Mouse (Mus musculus) thymus, postnatal 10 days (tissue): ENCODE measurements around the gene Gm49395.

Experiments
- DNase-seq, 2 experiments: peaks; one replicate each; pipeline ENCODE4 v3.0.0; 2021; ENCODE audit warnings: low spot score in 2 of 2

Gene Gm49395

GRCm38 (mm10) chr13:115101355-115102191 is at the start of gene Gm49395, which contains the start of gene Itga1:
Gene Gm49395 (minus strand): TSS chr13:115101921.
Gene Itga1 (minus strand): TSS chr13:115101964.
- DNase-seq = no peak

GRCm38 (mm10) chr13:115150602-115151001 is 48.9 kb upstream of the Gm49395 start:
- DNase-seq = no peak

GRCm38 (mm10) chr13:115149849-115150248 is 48.1 kb upstream of the Gm49395 start:
- DNase-seq = no peak

- no peak for DNase-seq
Measured at GRCm38 (mm10) chr13:115143575-115143974, 41.9 kb upstream of the Gm49395 start.

- no peak for DNase-seq
Measured at GRCm38 (mm10) chr13:115142066-115142465, 40.3 kb upstream of the Gm49395 start.

GRCm38 (mm10) chr13:115138513-115138912 is 36.8 kb upstream of the Gm49395 start:
- DNase-seq = no peak

DNA sequence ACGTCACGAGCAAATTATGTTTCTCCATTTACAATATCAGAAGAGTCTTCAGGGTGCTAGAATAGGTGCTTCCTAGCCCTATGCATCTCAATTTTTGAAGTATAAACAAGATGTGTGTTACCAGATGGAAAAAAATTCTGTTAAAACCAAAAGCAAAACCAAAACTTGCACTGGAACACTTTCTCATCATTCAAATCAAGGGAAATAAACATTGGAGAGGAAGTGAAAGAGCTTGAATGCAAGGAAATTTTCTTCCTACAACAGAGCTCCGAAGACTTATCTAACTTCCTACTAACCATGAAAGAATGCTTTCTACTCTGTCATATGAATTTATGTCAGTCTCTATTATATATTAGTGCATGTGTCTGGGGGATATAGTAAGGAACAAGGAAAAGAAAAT is 35.0 kb upstream of the Gm49395 start:
- DNase-seq = no peak

- no peak for DNase-seq
Measured at GRCm38 (mm10) chr13:115132435-115132834, 30.7 kb upstream of the Gm49395 start.

GRCm38 (mm10) chr13:115131381-115131780 is 29.7 kb upstream of the Gm49395 start:
- no peak for DNase-seq

DNA sequence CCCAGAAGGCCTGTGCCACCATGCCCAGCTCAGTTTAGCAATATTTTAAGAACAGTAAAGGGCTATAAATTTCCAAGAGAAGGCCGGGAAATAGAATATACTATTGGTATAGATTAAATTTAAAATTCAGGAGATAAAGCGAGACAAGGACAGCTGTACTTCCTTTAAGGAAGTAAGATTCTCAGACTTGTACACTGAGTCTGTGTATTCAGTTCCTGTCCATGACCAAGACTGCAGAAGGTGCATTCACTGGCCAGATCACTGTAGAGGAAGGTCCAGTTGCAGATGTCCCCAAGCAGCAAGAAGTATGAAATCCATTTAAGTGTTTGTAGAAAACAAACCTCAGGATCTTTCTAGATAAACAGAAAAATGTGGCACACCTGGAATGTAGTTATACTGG is 28.3 kb upstream of the Gm49395 start:
- DNase-seq = no peak

GRCm38 (mm10) chr13:115127826-115128225 is 26.1 kb upstream of the Gm49395 start:
- DNase-seq = no peak

GRCm38 (mm10) chr13:115126534-115126933 is 24.8 kb upstream of the Gm49395 start:
- no peak for DNase-seq

GRCm38 (mm10) chr13:115125130-115125529 is 23.4 kb upstream of the Gm49395 start:
- no peak for DNase-seq

DNA sequence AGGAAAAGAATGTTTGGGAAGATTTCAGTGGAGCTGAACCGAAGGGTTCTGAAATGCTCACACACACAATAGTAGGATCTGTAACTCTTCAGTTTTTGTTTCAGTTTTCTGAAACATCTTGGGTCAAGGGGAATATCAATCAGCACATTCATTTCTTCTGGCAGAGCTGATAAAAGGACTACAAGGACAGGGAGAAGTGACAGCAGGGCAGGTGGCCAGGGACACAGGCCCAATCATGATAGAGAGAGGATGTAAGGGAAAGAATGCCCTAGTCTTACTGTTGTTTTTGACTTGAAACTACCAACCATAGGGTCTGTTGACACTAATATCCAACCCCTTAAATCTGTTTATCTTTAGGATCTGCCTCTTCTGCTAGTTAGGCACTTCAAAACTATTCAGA is 22.8 kb upstream of the Gm49395 start:
- DNase-seq = no peak

DNA sequence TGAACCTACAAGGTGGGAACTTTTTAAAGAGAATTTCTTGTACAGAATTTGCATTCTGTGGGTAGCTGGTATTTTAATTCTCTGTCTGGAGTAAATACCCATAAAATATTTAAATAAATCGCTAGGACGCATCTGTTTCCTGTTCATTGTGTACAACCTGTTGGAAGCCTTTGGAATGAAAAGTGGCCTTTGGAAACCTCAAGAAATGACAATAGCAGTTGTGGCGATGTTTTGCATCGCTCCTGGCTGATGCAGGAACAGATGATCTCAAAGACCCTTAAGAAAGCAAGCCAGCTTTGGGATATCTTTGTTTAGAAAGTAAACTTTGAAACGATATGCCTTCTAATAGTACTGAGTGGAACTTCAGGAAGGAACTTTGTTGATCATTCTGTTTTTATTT is 17.0 kb upstream of the Gm49395 start:
- DNase-seq = no peak

GRCm38 (mm10) chr13:115118195-115118594 is 16.5 kb upstream of the Gm49395 start:
- DNase-seq = no peak

DNA sequence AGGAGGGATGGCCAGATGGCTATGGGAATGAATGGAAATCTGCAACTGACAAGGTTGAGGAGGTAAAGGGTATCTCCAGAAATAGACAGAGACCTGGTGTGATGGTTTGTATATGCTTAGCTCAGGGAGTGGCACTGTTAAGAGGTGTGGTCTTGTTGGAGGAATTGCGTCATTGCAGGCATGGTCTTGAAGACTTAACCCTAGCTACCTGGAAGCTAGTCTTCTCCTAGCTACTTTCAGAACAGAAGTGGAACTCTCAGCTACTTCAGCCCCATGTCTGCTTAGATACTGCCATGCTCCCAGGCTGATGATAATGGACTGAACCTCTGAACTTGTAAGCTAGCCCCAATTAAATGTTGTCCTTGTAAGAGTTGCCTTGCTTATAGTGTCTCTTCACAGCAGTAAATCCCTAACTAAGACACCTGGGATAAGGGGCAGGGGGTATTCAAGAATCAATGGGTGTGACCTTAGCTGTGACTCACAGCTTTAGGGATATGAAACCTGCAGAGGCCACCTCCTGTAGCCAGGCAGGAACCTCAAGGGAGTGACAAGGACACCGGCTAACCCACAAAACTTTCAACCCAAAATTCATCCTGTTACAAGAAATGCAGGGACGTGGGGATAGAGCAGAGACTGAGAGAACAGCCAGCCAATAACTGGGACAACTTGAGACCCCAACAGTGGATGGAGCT is 15.4 kb upstream of the Gm49395 start:
- DNase-seq = no peak

DNA sequence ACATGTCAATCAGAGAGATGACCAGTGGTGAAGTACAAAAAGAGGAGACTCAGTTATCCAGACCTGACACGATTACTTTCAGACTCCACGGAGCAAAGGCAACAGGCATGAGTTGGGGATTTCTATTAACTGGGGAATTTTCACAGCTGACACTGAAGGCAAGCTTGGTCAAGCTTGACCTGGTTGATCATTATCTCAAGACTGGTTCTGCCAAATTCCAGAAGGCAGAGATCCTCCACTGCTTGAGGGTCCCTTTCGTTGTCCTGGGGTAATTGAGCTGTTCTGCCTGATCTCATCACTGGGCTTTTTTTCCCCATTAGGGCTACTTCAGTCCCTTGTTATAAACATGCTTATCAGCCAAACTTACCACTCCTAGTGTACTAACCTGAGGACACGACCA is 7.9 kb upstream of the Gm49395 start:
- no peak for DNase-seq

DNA sequence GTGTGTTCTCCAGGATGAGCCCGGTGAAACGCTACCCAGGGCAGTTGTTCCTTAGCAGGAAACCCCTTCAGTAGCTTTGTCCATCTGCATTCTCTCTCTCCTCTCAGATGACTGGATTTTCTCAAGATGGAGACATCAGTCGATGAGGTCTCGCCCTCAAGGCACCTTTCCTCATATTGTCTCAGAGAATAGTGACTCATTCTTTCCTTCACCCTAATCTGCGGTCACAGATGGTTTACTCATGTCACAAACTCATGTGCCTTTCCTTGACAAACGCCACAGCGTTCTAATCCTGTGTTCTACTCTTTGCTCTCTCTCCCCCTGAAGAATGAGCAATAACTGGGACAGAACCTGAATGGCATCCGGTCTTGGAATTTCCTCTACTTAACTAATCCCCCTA is 5.7 kb upstream of the Gm49395 start:
- DNase-seq = no peak

DNA sequence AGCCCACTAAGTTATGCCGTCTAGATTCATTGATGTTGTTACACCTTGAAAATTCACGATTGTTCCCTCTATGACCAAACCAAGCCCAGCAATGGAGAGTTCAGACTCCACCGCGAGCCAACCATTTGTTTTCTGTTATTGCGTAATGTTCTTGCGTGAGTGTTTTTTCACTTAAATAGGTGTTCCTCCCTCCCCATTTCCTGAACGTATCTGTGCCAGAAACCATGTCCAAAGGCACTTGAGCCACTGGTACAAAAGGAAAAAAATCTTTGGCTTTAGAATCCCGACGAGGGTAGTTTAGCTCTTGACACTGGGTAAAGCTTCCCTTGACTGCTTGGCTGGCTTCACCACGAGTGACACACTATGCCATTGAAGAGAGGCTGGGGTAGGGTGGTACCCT is 4.5 kb upstream of the Gm49395 start:
- no peak for DNase-seq

GRCm38 (mm10) chr13:115102754-115103153 is 1.0 kb upstream of the Gm49395 start:
- DNase-seq = no peak

DNA sequence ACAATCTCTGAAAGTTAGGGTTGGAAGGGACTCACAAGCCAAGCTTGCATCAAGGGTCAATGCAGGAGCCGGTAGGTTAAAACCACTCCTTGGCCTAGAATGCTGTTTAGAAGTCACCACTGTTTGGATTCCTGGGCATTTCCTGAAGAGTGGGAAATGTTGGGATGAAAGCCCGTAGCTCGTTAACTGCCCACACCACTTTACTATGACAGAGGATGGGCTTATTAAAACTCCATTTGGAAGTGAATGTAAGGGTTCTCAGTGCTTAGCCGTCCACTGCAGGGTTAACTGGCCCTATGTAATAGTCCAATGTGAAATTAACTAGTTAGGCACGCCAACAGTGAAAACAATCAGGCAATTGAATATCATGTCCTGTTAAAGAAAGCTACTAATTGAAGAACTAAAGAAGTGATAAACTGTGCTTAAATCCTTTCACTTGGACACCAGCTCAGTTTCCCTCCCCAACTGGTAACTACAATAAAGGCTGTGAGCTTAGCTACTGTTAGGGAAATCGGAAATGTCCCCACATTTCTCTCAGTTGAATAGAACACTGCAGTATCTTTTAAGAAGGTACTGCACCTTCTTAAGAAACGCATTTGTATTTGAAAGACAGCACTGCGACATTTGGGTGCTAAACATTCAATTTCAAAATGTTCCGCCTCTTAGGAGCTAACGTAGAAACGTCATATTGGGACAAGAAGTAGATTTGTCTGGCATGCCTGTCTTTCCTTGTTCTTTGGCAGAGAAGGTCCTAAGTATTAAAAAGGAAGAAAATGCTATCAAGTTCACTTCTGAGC is 1.1 kb downstream of the Gm49395 start:
- no peak for DNase-seq
